Mouse (Mus musculus) megakaryocyte progenitor cell, adult 5-6 weeks (primary cell): Measurements from ENCODE around the gene Lmln. TPM values are rescaled to one million over a fixed set of nuclear protein-coding genes. Genes with fewer than 3 reads are reported as not detected.
"Not testable (repeated sequence)": the region's sequence is repeated elsewhere in the genome, so short reads cannot be mapped to it uniquely, and the experiment has no call there.

ENCODE experiments used
- ATAC-seq: replicated peaks from 2 replicates; pipeline ENCODE4 v1.8.0; 2016; ENCODE audit warnings: mild to moderate bottlenecking, moderate TSS enrichment, inconsistent platforms; ENCODE audit not compliant: poor library complexity
- total RNA-seq, 2 experiments: library from RNA; stranded (forward) in 1 of 2; stranded (reverse) in 1 of 2; fragments of 157-497, 149-512 nt in 1 of 2; fragments of 200-1000 nt in 1 of 2; gene quantifications; 2 replicates each; pipeline versions ENCODE4 v1.2.3 to v1.2.4; 2015 to 2017

Lmln gene
- total RNA-seq (2015) (1.4 and 2.0 TPM in 2 replicates), total RNA-seq (2017) (2.4 and 4.6 TPM in 2 replicates)

- ATAC-seq = peak; percentile 81
These were observed at the start of gene Lmln for GRCm38 (mm10) chr16:33062024-33062681. TSS of gene Lmln (plus strand) at chr16:33062521.

GRCm38 (mm10) chr16:33013801-33014200, 48.5 kb upstream of the Lmln start:
- no peak for ATAC-seq

GRCm38 (mm10) chr16:33014921-33015320, 47.4 kb upstream of the Lmln start:
- no peak for ATAC-seq

GRCm38 (mm10) chr16:33015396-33015907, 46.9 kb upstream of the Lmln start:
- no peak for ATAC-seq

- ATAC-seq = peak; percentile 58
These were observed 46.3 kb upstream of the Lmln start for GRCm38 (mm10) chr16:33015986-33016385.

GRCm38 (mm10) chr16:33017677-33018349, 44.5 kb upstream of the Lmln start:
- 0 out of 2 replicates have a peak, but pooled peaks have one; percentile 20 for ATAC-seq

- no peak for ATAC-seq
These were observed 43.1 kb upstream of the Lmln start for GRCm38 (mm10) chr16:33019117-33019770.

GRCm38 (mm10) chr16:33021381-33021780, 40.9 kb upstream of the Lmln start:
- no peak for ATAC-seq

- peak; percentile 99 for ATAC-seq
These were observed 38.6 kb upstream of the Lmln start for GRCm38 (mm10) chr16:33023750-33024149.

- ATAC-seq = no peak
These were observed 37.7 kb upstream of the Lmln start for GRCm38 (mm10) chr16:33024456-33025104.

GRCm38 (mm10) chr16:33026357-33026756, 36.0 kb upstream of the Lmln start:
- no peak for ATAC-seq

GRCm38 (mm10) chr16:33036006-33036405, 26.3 kb upstream of the Lmln start:
- ATAC-seq = no peak

GRCm38 (mm10) chr16:33042682-33043081, 19.6 kb upstream of the Lmln start:
- no peak for ATAC-seq

- peak; percentile 57 for ATAC-seq
These were observed 19.1 kb upstream of the Lmln start for GRCm38 (mm10) chr16:33043268-33043667.

GRCm38 (mm10) chr16:33048004-33048403, 14.3 kb upstream of the Lmln start:
- peak; percentile 57; the same call in 1 of the 2 replicates for ATAC-seq

GRCm38 (mm10) chr16:33048686-33049085, 13.6 kb upstream of the Lmln start:
- ATAC-seq = no peak

- ATAC-seq = no peak
These were observed 12.5 kb upstream of the Lmln start for GRCm38 (mm10) chr16:33049809-33050208.

- ATAC-seq = no peak
These were observed 9.2 kb upstream of the Lmln start for GRCm38 (mm10) chr16:33053141-33053540.

- not testable (repeated sequence) for ATAC-seq
These were observed 7.4 kb upstream of the Lmln start for GRCm38 (mm10) chr16:33054927-33055326.

- 0 out of 2 replicates have a peak, but pooled peaks have one; percentile 4 for ATAC-seq
These were observed 6.7 kb upstream of the Lmln start for GRCm38 (mm10) chr16:33055655-33056054.
